Mouse (Mus musculus) liver, embryonic 11.5 days (tissue): Measurements from ENCODE around the gene 4930548H24Rik. TPM values are rescaled to one million over a fixed set of nuclear protein-coding genes. Genes with fewer than 3 reads are reported as not detected.
A peak's percentile ranks its signal among the peaks of the same experiment; 100 is the strongest.

Experiments
- ATAC-seq: fragments of 200-750 bp; cut with Nextera tagmentation; replicated peaks from 2 replicates; pipeline ENCODE4 v1.8.0; 2017; ENCODE audit warnings: moderate number of reproducible peaks, mild to moderate bottlenecking, moderate TSS enrichment, moderate library complexity; ENCODE audit not compliant: low FRiP score
- DNase-seq: peaks from one replicate; pipeline ENCODE4 v3.0.0-alpha.2; 2017; ENCODE audit warnings: low spot score
- H3K27ac ChIP-seq: fragments of 300-500 bp; sonication (generic); 2 replicates; pipeline ENCODE4 v1.5.1; 2014; ENCODE audit warnings: mild to moderate bottlenecking, low read depth, low read length, control low read depth
- H3K27me3 ChIP-seq: fragments of 300-500 bp; sonication (generic); replicated peaks from 2 replicates; pipeline ENCODE4 v1.6.1; 2014; ENCODE audit warnings: low read length, mixed read lengths; ENCODE audit not compliant: control insufficient read depth, insufficient read depth
- H3K36me3 ChIP-seq: fragments of 300-500 bp; sonication (generic); 2 replicates; pipeline ENCODE4 v1.6.1; 2014; ENCODE audit warnings: mild to moderate bottlenecking, low read length, moderate library complexity, mixed read lengths; ENCODE audit not compliant: control insufficient read depth, insufficient read depth
- H3K4me1 ChIP-seq: fragments of 300-500 bp; sonication (generic); replicated peaks from 2 replicates; pipeline ENCODE4 v1.6.1; 2014; ENCODE audit warnings: low read length, mixed read lengths; ENCODE audit not compliant: control insufficient read depth, insufficient read depth
- H3K4me2 ChIP-seq: fragments of 300-500 bp; sonication (generic); 2 replicates; pipeline ENCODE4 v1.6.1; 2014; ENCODE audit warnings: mild to moderate bottlenecking, control low read depth, moderate library complexity
- H3K4me3 ChIP-seq: fragments of 300-500 bp; sonication (generic); 2 replicates; pipeline ENCODE4 v1.5.1; 2014; ENCODE audit warnings: low read depth, low read length, control low read depth
- H3K9ac ChIP-seq: fragments of 300-500 bp; sonication (generic); 2 replicates; pipeline ENCODE4 v1.6.1; 2014; ENCODE audit warnings: low read depth, low read length, control low read depth
- H3K9me3 ChIP-seq: fragments of 300-500 bp; sonication (generic); 2 replicates; pipeline ENCODE4 v1.6.1; 2016; ENCODE audit warnings: low read length, inconsistent platforms, mixed read lengths; ENCODE audit not compliant: control insufficient read depth
- WGBS: fragments of 180-500 bp; shearing (Covaris S2); extraction: QIAGEN DNeasy Blood & Tissue Kit; methylation state at CpG from one replicate; pipeline ENCODE4 v1.1.7; 2014; 5-methylcytosine and 5-hydroxymethylcytosine counted together
- polyA plus RNA-seq: library from polyadenylated mRNA; unstranded; fragments of >200 nt; fragmentation: Nextera tagmentation; extraction: Ambion mirVana; gene quantifications from 2 replicates; pipeline ENCODE4 v1.2.1, GENCODE M21; 2014

Gene 4930548H24Rik
- polyA plus RNA-seq: 0.14 TPM in 1 of 2 replicates, not detected in the other

DNA sequence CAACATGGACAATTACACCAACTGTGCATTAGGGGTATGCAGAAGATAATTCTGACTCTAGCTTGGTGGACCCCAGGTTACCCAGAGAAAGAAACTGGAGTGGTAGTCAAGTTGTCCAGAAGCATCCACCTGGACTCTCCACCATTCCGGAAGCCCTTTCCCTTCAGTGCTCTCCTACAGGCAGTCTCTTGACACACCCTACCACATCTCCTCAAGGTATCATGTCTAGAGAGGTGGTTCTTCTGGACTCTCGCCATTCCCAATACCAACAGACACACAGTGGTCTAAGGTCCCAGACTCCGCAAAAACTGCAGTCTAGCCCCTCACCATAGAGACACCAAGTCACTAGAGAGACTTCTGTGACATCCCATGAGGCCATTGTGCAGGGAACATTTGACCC lies at the start of gene 4930548H24Rik:
4930548H24Rik (plus strand) TSS at position 301 of the 400 bp plus-strand sequence.
- WGBS: 87% methylated on average over 3 of the region's 3 CpGs

DNA sequence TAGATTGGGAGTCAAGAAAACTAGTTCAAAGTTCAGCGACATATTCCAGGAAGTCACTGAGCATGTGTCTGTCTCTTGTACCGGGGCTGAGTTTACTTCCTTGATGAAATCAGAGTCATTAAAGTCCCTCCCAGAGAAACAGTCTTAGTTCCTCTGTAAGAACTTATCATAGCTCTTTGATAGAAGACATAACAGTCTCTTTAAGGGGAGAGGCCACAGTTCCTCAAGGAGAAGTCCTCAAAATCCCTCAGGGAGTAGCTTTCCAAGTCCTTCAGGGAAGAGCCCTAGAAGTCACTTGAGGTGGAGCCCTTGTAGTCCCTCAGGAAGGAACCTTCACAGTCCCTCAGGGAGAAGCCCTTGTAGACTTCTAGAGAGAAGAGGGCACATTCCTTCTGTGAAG lies 34.2 kb upstream of the 4930548H24Rik start:
- no peak overlapping the region; the same call in 1 of the 2 replicates for H3K27ac ChIP-seq
- ATAC-seq: no peak
- H3K9ac ChIP-seq: no peak overlapping the region
- no peak for DNase-seq
- no peak overlapping the region; the same call in 1 of the 2 replicates for H3K4me2 ChIP-seq
- 56% methylated on average over 2 of the region's 2 CpGs for whole genome bisulfite sequencing
- no peaks in the 10 kb centered on the region for H3K27me3 ChIP-seq
- H3K4me3 ChIP-seq: no peak overlapping the region; the same call in 1 of the 2 replicates
- H3K4me1 ChIP-seq: peaks cover 9% of the 10 kb centered on the region
- no peaks in the 10 kb centered on the region for H3K36me3 ChIP-seq
- no peaks in the 10 kb centered on the region for H3K9me3 ChIP-seq

More for the DNA sequence above, at the start of gene 4930548H24Rik:
- Histone ChIP-seq H3K27me3 (no peaks in the 10 kb centered on the region), H3K4me1 (no peaks in the 10 kb centered on the region), H3K9me3 (no peaks in the 10 kb centered on the region), H3K36me3 (peaks cover 7% of the 10 kb centered on the region; the same call in 1 of the 2 replicates), H3K4me2 (no peak within 1 kb of the TSS), H3K9ac (no peak within 1 kb of the TSS), H3K27ac (no peak within 1 kb of the TSS), H3K4me3 (no peak within 1 kb of the TSS)
- DNase-seq (no peak), ATAC-seq (no peak)

DNA sequence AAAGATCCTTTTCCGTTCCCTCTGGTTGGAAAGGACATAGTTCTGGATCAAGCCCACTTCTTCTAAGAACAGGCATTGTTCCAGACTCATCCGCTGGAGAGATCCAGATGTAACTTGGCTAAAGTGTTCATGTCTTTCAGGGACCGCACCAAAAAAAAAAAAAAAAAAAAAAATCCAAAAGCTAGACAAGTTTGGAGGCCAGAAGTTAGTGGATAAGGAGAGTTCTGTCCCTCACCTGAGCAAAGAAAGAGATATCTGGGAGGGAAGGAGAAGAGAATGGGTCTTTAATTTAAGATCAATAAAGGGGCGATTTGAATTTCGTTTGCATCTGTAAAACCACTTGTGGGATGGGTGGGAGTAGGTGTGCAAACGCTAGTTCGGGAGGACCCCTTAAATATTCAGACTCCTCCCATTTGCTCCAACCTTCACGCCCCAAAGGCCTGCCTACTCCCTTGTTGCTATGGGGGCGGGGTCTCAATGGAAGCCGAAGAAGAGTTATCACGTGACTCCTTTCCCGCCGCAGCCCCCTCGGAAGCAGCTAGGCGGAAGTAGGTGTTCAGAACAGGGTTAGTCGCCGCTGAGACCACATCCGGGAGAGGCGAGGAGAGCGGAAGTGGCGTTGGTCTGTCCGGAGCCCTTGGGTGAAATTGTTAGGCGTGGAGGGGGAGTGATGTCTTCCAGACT lies 33.5 kb upstream of the 4930548H24Rik start, which contains the start of gene Zfp512:
Zfp512 (plus strand) TSS at position 554 of the 684 bp plus-strand sequence.
- H3K9me3 ChIP-seq: no peaks in the 10 kb centered on the region
- peak within 1 kb of the TSS; percentile 96 for H3K4me2 ChIP-seq
- 7% methylated on average over 23 of the region's 23 CpGs for WGBS
- peak; percentile 92 for DNase-seq
- no peaks in the 10 kb centered on the region for H3K36me3 ChIP-seq
- peaks cover 9% of the 10 kb centered on the region for H3K4me1 ChIP-seq
- peak within 1 kb of the TSS; percentile 76 for H3K9ac ChIP-seq
- peak within 1 kb of the TSS; percentile 49; the same call in 1 of the 2 replicates for H3K27ac ChIP-seq
- H3K4me3 ChIP-seq: peak within 1 kb of the TSS; percentile 63
- H3K27me3 ChIP-seq: no peaks in the 10 kb centered on the region
- peak; percentile 99 for ATAC-seq

DNA sequence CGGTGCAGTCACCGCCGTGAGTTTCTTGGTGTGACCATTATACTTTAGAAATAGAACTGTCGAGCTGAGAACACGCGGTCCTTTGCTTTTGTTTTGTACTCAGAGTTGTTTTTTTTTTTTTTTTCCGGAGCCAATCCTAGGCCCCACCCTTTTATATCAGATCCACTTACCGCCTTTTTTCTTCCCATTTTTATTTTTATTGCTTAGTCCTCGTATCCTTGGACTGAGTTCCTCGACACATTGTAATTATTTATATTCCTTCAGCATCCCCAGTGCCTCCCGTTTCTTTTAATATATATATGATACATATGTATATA lies 33.0 kb upstream of the 4930548H24Rik start:
- ATAC-seq (peak; percentile 45; the same call in 1 of the 2 replicates), DNase-seq (no peak)
- Histone ChIP-seq H3K36me3 (no peaks in the 10 kb centered on the region; the same call in 1 of the 2 replicates), H3K27me3 (no peaks in the 10 kb centered on the region), H3K27ac (0 out of 2 replicates have a peak overlapping the region, but pooled peaks have one; percentile 49), H3K4me2 (peak overlapping the region; percentile 96), H3K4me1 (peaks cover 9% of the 10 kb centered on the region), H3K9me3 (no peaks in the 10 kb centered on the region), H3K9ac (peak overlapping the region; percentile 67), H3K4me3 (peak overlapping the region; percentile 63)
- WGBS: under 1% methylated on average over 11 of the region's 11 CpGs

DNA sequence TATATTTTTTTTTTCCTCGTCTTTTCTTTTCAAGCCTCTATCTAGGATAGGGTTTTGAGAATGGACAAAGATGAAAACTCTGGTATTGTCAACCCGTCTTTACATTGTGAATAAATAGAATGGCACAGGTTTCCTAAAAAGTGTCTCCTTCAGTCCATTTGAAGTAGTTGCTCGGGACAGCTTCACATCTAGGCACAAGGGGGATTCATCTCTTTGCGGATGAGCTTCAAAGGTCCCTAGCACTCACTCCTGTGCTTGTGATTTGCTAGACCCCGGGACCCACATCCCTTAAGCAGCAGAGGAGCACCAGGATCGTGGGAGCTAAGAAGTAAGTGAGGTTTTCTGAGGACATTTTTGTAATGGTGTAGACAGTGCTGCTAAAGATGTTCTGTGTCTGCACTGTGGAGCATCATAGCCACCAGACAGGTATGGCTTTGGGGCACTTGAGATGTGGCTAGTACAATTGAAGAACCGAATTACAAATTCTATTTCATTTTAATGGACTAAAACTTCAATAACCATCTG lies 32.6 kb upstream of the 4930548H24Rik start:
- Histone ChIP-seq H3K27ac (no peak overlapping the region), H3K9ac (peak overlapping the region; percentile 76), H3K4me2 (peak overlapping the region; percentile 96), H3K36me3 (no peaks in the 10 kb centered on the region; the same call in 1 of the 2 replicates), H3K9me3 (no peaks in the 10 kb centered on the region), H3K4me3 (peak overlapping the region; percentile 63), H3K4me1 (peaks cover 9% of the 10 kb centered on the region), H3K27me3 (no peaks in the 10 kb centered on the region)
- ATAC-seq (no peak), DNase-seq (peak; percentile 36)
- WGBS: 10% methylated on average over 7 of the region's 7 CpGs

DNA sequence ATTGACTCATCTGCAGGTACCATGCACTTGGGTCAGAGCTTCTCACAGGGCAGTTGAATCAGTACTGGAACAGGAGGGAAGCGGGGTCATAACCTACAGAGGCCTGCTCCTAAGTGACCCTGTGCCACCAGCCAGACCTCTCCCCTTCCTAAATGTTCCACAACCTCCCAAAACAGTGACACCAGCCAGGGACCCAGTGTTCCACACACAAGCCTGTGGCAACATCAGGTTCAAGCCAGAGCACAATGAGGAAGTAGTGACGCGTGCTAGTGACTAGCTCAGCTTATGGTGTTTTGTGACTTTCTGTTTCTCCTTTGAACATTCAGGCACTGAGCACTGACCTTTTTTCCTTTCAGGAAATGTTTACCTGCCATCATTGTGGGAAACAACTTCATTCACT lies 17.7 kb upstream of the 4930548H24Rik start:
- Histone ChIP-seq H3K36me3 (peaks cover 35% of the 10 kb centered on the region), H3K4me2 (no peak overlapping the region), H3K9ac (no peak overlapping the region), H3K4me1 (no peaks in the 10 kb centered on the region), H3K9me3 (no peaks in the 10 kb centered on the region), H3K27ac (no peak overlapping the region), H3K4me3 (no peak overlapping the region), H3K27me3 (no peaks in the 10 kb centered on the region)
- ATAC-seq (no peak), DNase-seq (no peak)
- WGBS: 89% methylated on average over 3 of the region's 3 CpGs

DNA sequence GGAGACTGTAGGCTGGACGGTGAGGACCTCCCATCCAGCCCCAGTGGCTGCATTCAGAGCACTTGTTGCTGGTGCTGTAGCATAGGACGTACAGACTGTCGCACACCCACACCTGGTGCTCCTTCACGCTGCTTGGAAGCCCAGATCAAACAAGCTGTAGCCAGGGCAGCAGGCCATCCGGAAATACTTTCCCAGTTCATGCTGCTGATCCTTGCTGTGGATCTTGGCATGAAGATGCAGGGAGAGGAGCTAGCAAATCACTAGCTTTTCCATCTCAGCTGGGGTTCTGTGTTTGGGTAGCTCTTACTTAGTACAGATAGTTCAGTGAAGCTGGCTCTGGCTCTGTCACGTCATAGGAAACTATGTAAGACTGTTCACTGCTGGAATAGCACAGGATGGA lies 15.8 kb upstream of the 4930548H24Rik start:
- Histone ChIP-seq H3K36me3 (peaks cover 43% of the 10 kb centered on the region), H3K4me2 (no peak overlapping the region), H3K27ac (no peak overlapping the region), H3K4me1 (no peaks in the 10 kb centered on the region), H3K9me3 (no peaks in the 10 kb centered on the region), H3K27me3 (no peaks in the 10 kb centered on the region), H3K9ac (no peak overlapping the region), H3K4me3 (no peak overlapping the region)
- WGBS: 89% methylated on average over 6 of the region's 6 CpGs
- no peak for DNase-seq
- ATAC-seq: no peak

DNA sequence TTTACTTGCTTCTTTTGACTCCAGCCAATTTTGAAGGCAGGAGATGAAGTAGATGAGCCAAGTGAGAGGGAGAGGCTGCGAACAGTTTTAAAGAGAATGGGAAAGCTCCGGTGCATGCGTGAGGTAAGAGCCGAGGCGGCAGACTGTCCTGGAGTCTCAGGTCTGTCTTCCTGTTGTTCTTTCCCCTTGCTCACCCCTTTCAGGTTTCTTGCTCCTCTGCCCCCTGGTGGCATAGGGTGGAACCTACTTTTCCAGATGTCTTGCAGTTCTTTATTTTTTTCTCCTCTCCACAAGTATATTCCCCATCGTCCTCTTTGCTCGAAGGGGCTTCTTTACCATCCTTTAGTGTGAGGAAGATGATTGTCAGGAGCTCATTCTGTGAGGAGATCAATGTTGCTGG lies 15.2 kb upstream of the 4930548H24Rik start:
- 80% methylated on average over 7 of the region's 7 CpGs for WGBS
- no peak overlapping the region for H3K4me2 ChIP-seq
- no peak overlapping the region for H3K9ac ChIP-seq
- peaks cover 44% of the 10 kb centered on the region for H3K36me3 ChIP-seq
- DNase-seq (no peak), ATAC-seq (no peak)
- H3K4me1 ChIP-seq: no peaks in the 10 kb centered on the region
- no peak overlapping the region for H3K27ac ChIP-seq
- no peak overlapping the region for H3K4me3 ChIP-seq
- no peaks in the 10 kb centered on the region for H3K27me3 ChIP-seq
- no peaks in the 10 kb centered on the region for H3K9me3 ChIP-seq

DNA sequence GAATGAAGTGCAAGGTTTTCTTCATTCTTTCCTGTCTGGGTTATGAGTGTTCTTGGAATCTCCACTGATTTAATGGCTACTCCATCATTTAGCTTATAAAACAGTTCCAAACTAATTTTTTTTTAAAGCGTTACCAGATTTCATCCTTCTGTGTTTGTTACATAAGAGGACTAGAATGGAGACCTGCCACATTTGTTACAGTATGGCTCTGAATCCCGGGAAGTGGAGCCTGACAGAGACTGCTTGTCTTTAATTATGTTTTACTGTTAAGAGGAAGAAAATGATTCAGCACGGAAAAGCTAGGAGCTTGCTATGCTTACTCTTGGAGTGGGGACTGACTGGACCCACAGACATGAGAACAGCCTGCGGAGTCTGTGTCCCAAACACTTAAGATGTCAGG lies 5.0 kb upstream of the 4930548H24Rik start:
- H3K27ac ChIP-seq: no peak overlapping the region
- ATAC-seq (no peak), DNase-seq (no peak)
- peaks cover 32% of the 10 kb centered on the region; the same call in 1 of the 2 replicates for H3K36me3 ChIP-seq
- whole genome bisulfite sequencing: 83% methylated on average over 4 of the region's 4 CpGs
- no peaks in the 10 kb centered on the region for H3K27me3 ChIP-seq
- H3K4me2 ChIP-seq: no peak overlapping the region
- H3K4me3 ChIP-seq: no peak overlapping the region
- no peaks in the 10 kb centered on the region for H3K4me1 ChIP-seq
- no peak overlapping the region for H3K9ac ChIP-seq
- H3K9me3 ChIP-seq: no peaks in the 10 kb centered on the region
